Mouse (Mus musculus): ENCODE measurements around the gene Pakap.
A peak's percentile ranks its signal among the peaks of the same experiment; 100 is the strongest.
"Not testable (repeated sequence)": the region's sequence is repeated elsewhere in the genome, so short reads cannot be mapped to it uniquely, and the experiment has no call there.

The Pakap gene

GRCm38 (mm10) chr4:57883520-57884421 is 315.8 kb downstream of the Pakap start:
- DNase-seq (ENCODE audit: low read depth) = peak; percentile 30

- no peak for DNase-seq (ENCODE audit: low read depth)
Observed at GRCm38 (mm10) chr4:57884511-57884910, 316.5 kb downstream of the Pakap start.

- no peak for DNase-seq (ENCODE audit: low read depth)
Observed at GRCm38 (mm10) chr4:57885186-57885585, 317.2 kb downstream of the Pakap start.

GRCm38 (mm10) chr4:57886066-57886887 is 318.3 kb downstream of the Pakap start:
- DNase-seq (ENCODE audit: low read depth) = peak; percentile 54

GRCm38 (mm10) chr4:57886888-57887230 is 318.9 kb downstream of the Pakap start:
- DNase-seq (ENCODE audit: low read depth) = no peak

- DNase-seq (ENCODE audit: low read depth) = no peak
Observed at GRCm38 (mm10) chr4:57888246-57888645, 320.3 kb downstream of the Pakap start.

- not testable (repeated sequence) for DNase-seq (ENCODE audit: low read depth)
Observed at GRCm38 (mm10) chr4:57888978-57889377, 321.0 kb downstream of the Pakap start.

GRCm38 (mm10) chr4:57889773-57890172 is 321.8 kb downstream of the Pakap start:
- DNase-seq (ENCODE audit: low read depth) = no peak

GRCm38 (mm10) chr4:57892001-57892586 is 324.1 kb downstream of the Pakap start:
- no peak for DNase-seq (ENCODE audit: low read depth)

- no peak for DNase-seq (ENCODE audit: low read depth)
Observed at GRCm38 (mm10) chr4:57895140-57895539, 327.2 kb downstream of the Pakap start.

GRCm38 (mm10) chr4:57895902-57896301 is 327.9 kb downstream of the Pakap start:
- DNase-seq (ENCODE audit: low read depth) = no peak

- DNase-seq (ENCODE audit: low read depth) = peak; percentile 73
Observed at GRCm38 (mm10) chr4:57896631-57897030, 328.7 kb downstream of the Pakap start.

- DNase-seq (ENCODE audit: low read depth) = peak; percentile 72
Observed at GRCm38 (mm10) chr4:57901210-57901609, 333.2 kb downstream of the Pakap start.

- no peak for DNase-seq (ENCODE audit: low read depth)
Observed at GRCm38 (mm10) chr4:57902619-57903018, 334.6 kb downstream of the Pakap start.

GRCm38 (mm10) chr4:57904211-57904610 is 336.2 kb downstream of the Pakap start:
- DNase-seq (ENCODE audit: low read depth) = peak; percentile 83

- no peak for DNase-seq (ENCODE audit: low read depth)
Observed at GRCm38 (mm10) chr4:57904638-57905037, 336.7 kb downstream of the Pakap start.

- DNase-seq (ENCODE audit: low read depth) = no peak
Observed at GRCm38 (mm10) chr4:57906708-57907107, 338.7 kb downstream of the Pakap start.

GRCm38 (mm10) chr4:57908860-57909259 is 340.9 kb downstream of the Pakap start:
- DNase-seq (ENCODE audit: low read depth) = no peak

- no peak for DNase-seq (ENCODE audit: low read depth)
Observed at GRCm38 (mm10) chr4:57913021-57913420, 345.0 kb downstream of the Pakap start.

- no peak for DNase-seq (ENCODE audit: low read depth)
Observed at GRCm38 (mm10) chr4:57914193-57915190, 346.5 kb downstream of the Pakap start.

GRCm38 (mm10) chr4:57915216-57915965 is 347.4 kb downstream of the Pakap start:
- peak; percentile 40 for DNase-seq (ENCODE audit: low read depth)
